Mouse (Mus musculus) liver, embryonic 14.5 days (tissue): ENCODE results near the gene Sox6.

Source experiments
- CTCF ChIP-seq: IDR thresholded peaks from 2 replicates; pipeline ENCODE4 v1.5.1; 2016; ENCODE audit warnings: antibody characterized with exemption, low read depth, control low read depth
- EP300 ChIP-seq: IDR thresholded peaks from 2 replicates; pipeline ENCODE4 v1.6.1; 2016; ENCODE audit warnings: antibody characterized with exemption, low read depth

- TF ChIP-seq EP300, result no peak
- no peak for TF ChIP-seq CTCF
These were observed 458.1 kb downstream of the Sox6 start for GRCm38 (mm10) chr7:115580461-115580860.
